Mouse (Mus musculus): ENCODE measurements at regions not wholly inside any gene's neighbourhood (a gene's known extent, or its start where the extent isn't known, plus 50 kb on each side); places are given as distances from the start of the nearest gene placed in this dataset.

DNA sequence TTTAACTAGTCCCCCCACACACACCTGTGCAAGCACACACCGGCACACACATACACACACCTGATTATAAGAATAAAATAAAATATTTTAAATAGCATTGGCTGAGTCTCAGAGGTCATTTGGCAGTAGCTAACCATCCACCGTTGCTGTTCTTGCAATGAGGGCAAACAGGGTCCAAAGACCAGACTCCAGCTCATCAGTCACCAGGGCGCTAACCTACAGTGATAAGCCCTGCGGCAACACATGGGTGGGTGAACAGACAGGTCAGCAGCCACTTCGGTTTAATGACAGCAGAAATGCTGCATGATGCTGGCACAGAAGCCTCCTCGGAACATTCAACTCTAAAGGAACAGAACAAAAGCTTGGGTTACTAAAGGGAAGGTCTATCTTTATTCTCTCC is 54.9 kb downstream of the Tas2r134 start:
- intact Hi-C loops (cut with DNase I): no loop called here
- no peak for DNase-seq

DNA sequence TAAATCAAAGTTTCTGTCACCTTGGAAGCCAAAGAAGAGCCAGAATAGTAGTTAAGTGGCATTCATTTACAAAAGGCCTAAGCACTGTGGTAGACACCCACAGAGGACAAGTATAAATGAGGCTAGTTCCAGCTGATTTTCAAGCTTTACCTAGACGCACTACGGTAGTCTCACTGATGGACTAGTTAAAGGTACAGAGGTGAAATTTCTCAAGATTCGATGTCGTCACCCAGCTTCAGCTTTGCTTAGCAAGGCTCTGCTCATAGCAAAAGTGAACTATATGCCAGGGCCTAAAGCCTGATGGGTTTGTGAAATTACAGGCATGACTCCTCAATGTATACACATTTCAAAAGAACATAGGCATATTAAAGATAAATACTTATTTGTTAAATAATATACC is 55.4 kb downstream of the Tas2r134 start:
- 94% methylated on average over 4 of the region's 4 CpGs for WGBS
- no peaks in the 10 kb centered on the region for H3K27me3 ChIP-seq (ENCODE audit: control insufficient read depth, insufficient read depth, low read length)
- H3K9ac ChIP-seq (ENCODE audit: low read depth, low read length): no peak overlapping the region
- H3K4me3 ChIP-seq: no peak overlapping the region
- H3K79me2 ChIP-seq (replicated peaks; ENCODE audit: control insufficient read depth, insufficient read depth, low read length): no peaks in the 10 kb centered on the region
- intact Hi-C loops (cut with DNase I): no loop called here
- no peak overlapping the region for H3K27ac ChIP-seq
- H3K4me1 ChIP-seq (ENCODE audit: control insufficient read depth, insufficient read depth, low read length): no peaks in the 10 kb centered on the region; the same call in 1 of the 2 replicates
- no peak for TF ChIP-seq CTCF (IDR thresholded peaks at IDR 0.05)
- no peak for TF ChIP-seq EP300 (IDR thresholded peaks at IDR 0.05; ENCODE audit: insufficient read depth, low read depth, low read length)
- no peak for TF ChIP-seq POLR2A (IDR thresholded peaks at IDR 0.05; ENCODE audit: insufficient read depth, low read depth, low read length)
- DNase-seq: no peak
- no peaks in the 10 kb centered on the region for H3K36me3 ChIP-seq (ENCODE audit: control insufficient read depth, insufficient read depth, low read length)

More for the DNA sequence above, 54.9 kb downstream of the Tas2r134 start:
- H3K36me3 ChIP-seq (ENCODE audit: control insufficient read depth, insufficient read depth, low read length): no peaks in the 10 kb centered on the region
- no peak overlapping the region for H3K9ac ChIP-seq (ENCODE audit: low read depth, low read length)
- no peak for TF ChIP-seq CTCF (IDR thresholded peaks at IDR 0.05)
- no peak for TF ChIP-seq EP300 (IDR thresholded peaks at IDR 0.05; ENCODE audit: insufficient read depth, low read depth, low read length)
- no peak for TF ChIP-seq POLR2A (IDR thresholded peaks at IDR 0.05; ENCODE audit: insufficient read depth, low read depth, low read length)
- H3K79me2 ChIP-seq (replicated peaks; ENCODE audit: control insufficient read depth, insufficient read depth, low read length): no peaks in the 10 kb centered on the region
- H3K27me3 ChIP-seq (ENCODE audit: control insufficient read depth, insufficient read depth, low read length): no peaks in the 10 kb centered on the region
- no peaks in the 10 kb centered on the region; the same call in 1 of the 2 replicates for H3K4me1 ChIP-seq (ENCODE audit: control insufficient read depth, insufficient read depth, low read length)
- WGBS: 79% methylated on average over 6 of the region's 6 CpGs
- no peak overlapping the region for H3K27ac ChIP-seq
- H3K4me3 ChIP-seq: no peak overlapping the region

DNA sequence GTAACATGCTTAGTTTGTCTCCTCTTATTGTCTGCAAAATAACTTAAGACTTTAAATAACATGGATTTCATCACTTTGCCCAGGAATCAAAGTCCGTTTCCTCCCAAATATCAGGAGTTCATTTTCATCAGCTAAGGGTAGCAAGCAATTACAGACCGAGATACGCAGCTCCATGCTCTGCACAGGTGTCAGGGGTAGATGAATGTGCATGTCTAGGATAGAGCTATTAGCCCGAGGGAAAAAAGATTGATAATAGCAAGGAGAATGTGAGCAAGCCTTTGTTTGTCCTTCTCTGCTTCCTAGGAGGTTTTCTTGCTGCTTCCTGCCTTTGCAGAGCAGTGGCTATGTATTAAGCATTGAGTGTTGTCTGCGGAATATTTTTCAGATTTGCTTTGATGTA is 77.8 kb downstream of the Tas2r134 start:
- Histone ChIP-seq H3K27ac (no peak overlapping the region), H3K9ac (ENCODE audit: low read depth, low read length) (no peak overlapping the region), H3K4me1 (ENCODE audit: control insufficient read depth, insufficient read depth, low read length) (no peaks in the 10 kb centered on the region), H3K27me3 (ENCODE audit: control insufficient read depth, insufficient read depth, low read length) (no peaks in the 10 kb centered on the region), H3K79me2 (replicated peaks; ENCODE audit: control insufficient read depth, insufficient read depth, low read length) (no peaks in the 10 kb centered on the region), H3K36me3 (ENCODE audit: control insufficient read depth, insufficient read depth, low read length) (no peaks in the 10 kb centered on the region), H3K4me3 (no peak overlapping the region)
- intact Hi-C loops (cut with DNase I): no loop called here
- no peak for DNase-seq
- WGBS: 70% methylated on average over 5 of the region's 5 CpGs
- TF ChIP-seq CTCF (IDR thresholded peaks at IDR 0.05) (no peak), EP300 (IDR thresholded peaks at IDR 0.05; ENCODE audit: insufficient read depth, low read depth, low read length) (no peak), POLR2A (IDR thresholded peaks at IDR 0.05; ENCODE audit: insufficient read depth, low read depth, low read length) (no peak)

DNA sequence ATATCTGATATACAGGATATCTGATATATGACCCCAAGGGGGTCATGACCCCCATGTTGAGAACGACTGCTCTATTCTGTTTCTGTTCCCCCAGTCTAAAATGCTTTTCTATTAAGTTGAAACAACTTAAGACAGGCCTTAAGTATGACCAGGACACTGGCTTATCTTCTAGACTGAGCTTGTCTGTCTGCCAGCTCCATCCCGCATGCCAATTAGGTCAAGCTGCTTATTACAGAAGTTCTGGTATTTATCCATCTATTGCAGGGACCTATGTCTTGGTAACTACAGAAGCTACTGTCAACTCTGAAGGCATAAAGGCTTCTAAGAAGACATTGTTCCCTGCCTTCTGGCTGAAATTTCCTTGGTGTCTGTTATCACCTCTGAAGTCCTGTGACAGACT is 81.4 kb downstream of the Tas2r134 start:
- peak; percentile 22 to 35 for DNase-seq
- H3K27me3 ChIP-seq (ENCODE audit: control insufficient read depth, insufficient read depth, low read length): no peaks in the 10 kb centered on the region

DNA sequence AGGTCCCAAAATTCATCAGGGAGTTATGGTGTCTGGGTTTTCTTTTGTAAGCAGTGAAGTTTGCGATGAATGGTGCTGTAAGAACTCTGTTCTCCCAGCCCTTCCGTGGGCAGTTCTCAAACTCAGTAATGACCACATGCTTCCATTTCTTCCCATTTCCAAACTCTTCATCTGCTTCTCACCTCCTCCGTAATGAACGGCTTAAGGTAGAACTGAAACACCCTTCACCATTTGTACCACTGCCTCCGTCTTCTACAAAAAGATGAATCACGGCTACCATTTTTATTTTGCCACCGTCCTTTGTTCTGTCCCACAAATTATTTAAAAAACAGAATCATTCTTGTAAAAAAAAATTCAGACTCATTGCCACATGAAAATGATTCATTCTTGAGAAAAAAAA is 85.3 kb downstream of the Tas2r134 start:
- TF ChIP-seq EP300 (IDR thresholded peaks at IDR 0.05; ENCODE audit: insufficient read depth, low read depth, low read length) (no peak), POLR2A (IDR thresholded peaks at IDR 0.05; ENCODE audit: insufficient read depth, low read depth, low read length) (no peak), CTCF (IDR thresholded peaks at IDR 0.05) (no peak)
- intact Hi-C loops (cut with DNase I): no loop called here
- H3K4me3 ChIP-seq: no peak overlapping the region
- H3K79me2 ChIP-seq (replicated peaks; ENCODE audit: control insufficient read depth, insufficient read depth, low read length): no peaks in the 10 kb centered on the region
- no peaks in the 10 kb centered on the region for H3K4me1 ChIP-seq (ENCODE audit: control insufficient read depth, insufficient read depth, low read length)
- H3K27ac ChIP-seq: no peak overlapping the region
- H3K27me3 ChIP-seq (ENCODE audit: control insufficient read depth, insufficient read depth, low read length): no peaks in the 10 kb centered on the region
- DNase-seq: no peak
- no peaks in the 10 kb centered on the region for H3K36me3 ChIP-seq (ENCODE audit: control insufficient read depth, insufficient read depth, low read length)
- no peak overlapping the region for H3K9ac ChIP-seq (ENCODE audit: low read depth, low read length)
- WGBS: 96% methylated on average over 7 of the region's 7 CpGs

More for the DNA sequence above, 81.4 kb downstream of the Tas2r134 start:
- H3K79me2 ChIP-seq (replicated peaks; ENCODE audit: control insufficient read depth, insufficient read depth, low read length): no peaks in the 10 kb centered on the region
- no peak overlapping the region for H3K4me3 ChIP-seq
- no peak overlapping the region for H3K27ac ChIP-seq
- no peak overlapping the region for H3K9ac ChIP-seq (ENCODE audit: low read depth, low read length)
- no peaks in the 10 kb centered on the region for H3K4me1 ChIP-seq (ENCODE audit: control insufficient read depth, insufficient read depth, low read length)
- intact Hi-C loops (cut with DNase I): no loop called here
- no peaks in the 10 kb centered on the region for H3K36me3 ChIP-seq (ENCODE audit: control insufficient read depth, insufficient read depth, low read length)
- WGBS: 62% methylated on average over 2 of the region's 2 CpGs
- TF ChIP-seq EP300 (IDR thresholded peaks at IDR 0.05; ENCODE audit: insufficient read depth, low read depth, low read length) (no peak), CTCF (IDR thresholded peaks at IDR 0.05) (no peak)

DNA sequence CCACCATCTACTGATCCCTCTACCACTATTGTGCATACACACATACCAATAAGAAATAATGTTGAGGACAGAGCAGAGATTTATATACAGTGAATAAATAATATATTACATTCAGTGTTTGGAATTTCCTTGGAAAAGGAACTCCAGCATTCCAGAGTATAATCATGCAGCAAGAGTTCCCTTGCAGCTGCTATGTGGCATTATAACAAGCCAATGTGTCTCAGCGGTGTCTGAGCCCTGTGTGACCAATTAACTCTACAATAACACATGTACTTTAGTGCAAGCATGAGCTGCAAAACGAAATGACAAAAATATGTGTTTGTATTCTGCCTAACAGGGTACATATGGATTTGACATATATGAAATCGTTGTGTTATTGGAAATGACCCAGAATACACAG is 103.5 kb downstream of the Tas2r134 start:
- H3K4me3 ChIP-seq: no peak overlapping the region
- no peaks in the 10 kb centered on the region for H3K36me3 ChIP-seq (ENCODE audit: control insufficient read depth, insufficient read depth, low read length)
- intact Hi-C loops (cut with DNase I): no loop called here
- H3K9ac ChIP-seq (ENCODE audit: low read depth, low read length): no peak overlapping the region
- H3K4me1 ChIP-seq (ENCODE audit: control insufficient read depth, insufficient read depth, low read length): no peaks in the 10 kb centered on the region
- no peak overlapping the region for H3K27ac ChIP-seq
- no peak for DNase-seq
- H3K79me2 ChIP-seq (replicated peaks; ENCODE audit: control insufficient read depth, insufficient read depth, low read length): no peaks in the 10 kb centered on the region
- 62% methylated on average over 3 of the region's 3 CpGs for WGBS
- no peaks in the 10 kb centered on the region for H3K27me3 ChIP-seq (ENCODE audit: control insufficient read depth, insufficient read depth, low read length)
- TF ChIP-seq POLR2A (IDR thresholded peaks at IDR 0.05; ENCODE audit: insufficient read depth, low read depth, low read length) (no peak), EP300 (IDR thresholded peaks at IDR 0.05; ENCODE audit: insufficient read depth, low read depth, low read length) (no peak), CTCF (IDR thresholded peaks at IDR 0.05) (no peak)
